Mouse (Mus musculus) heart, postnatal 14 days (tissue): ENCODE measurements at regions not wholly inside any gene's neighbourhood (a gene's known extent, or its start where the extent isn't known, plus 50 kb on each side); places are given as distances from the start of the nearest gene placed in this dataset.

Experiments
- DNase-seq, 2 experiments: peaks; one replicate each; pipeline ENCODE4 v3.0.0; 2021 to 2022
- intact Hi-C: fragments of 180-260 bp; cut with DNase I; formaldehyde crosslinking; loops from one replicate; pipeline ENCODE4 v1.15.1; 2025

- no peak for DNase-seq
- intact Hi-C loops, result no loop called here
These were observed 97.3 kb upstream of the Tmem189 start for GRCm38 (mm10) chr2:167786951-167787350.

GRCm38 (mm10) chr2:167784353-167784752 is 94.7 kb upstream of the Tmem189 start:
- no peak for DNase-seq
- intact Hi-C loops, result loop anchor here (5.0 kb wide), 1 partner anchor 43 kb away; no protein-coding TSS in a partner anchor

GRCm38 (mm10) chr2:167783374-167783773 is 93.8 kb upstream of the Tmem189 start:
- no peak for DNase-seq
- intact Hi-C loops, result loop anchor here (5.0 kb wide), 1 partner anchor 44 kb away; no protein-coding TSS in a partner anchor

- DNase-seq, result no peak
- intact Hi-C loops, result loop anchor here (5.0 kb wide), 1 partner anchor 45 kb away; no protein-coding TSS in a partner anchor
These were observed 92.8 kb upstream of the Tmem189 start for GRCm38 (mm10) chr2:167782231-167782999.

- intact Hi-C loops, result loop anchor here (5.0 kb wide), 1 partner anchor 46 kb away; no protein-coding TSS in a partner anchor
- DNase-seq, result peak; percentile 73 to 78
These were observed 91.9 kb upstream of the Tmem189 start for GRCm38 (mm10) chr2:167781496-167781895.

- DNase-seq, result no peak
- intact Hi-C loops, result loop anchor here (5.0 kb wide), 1 partner anchor 59 kb away; no protein-coding TSS in a partner anchor
These were observed 89.1 kb upstream of the Tmem189 start for GRCm38 (mm10) chr2:167778691-167779090.

GRCm38 (mm10) chr2:167778271-167778670 is 88.6 kb upstream of the Tmem189 start:
- intact Hi-C loops, result loop anchor here (5.0 kb wide), 1 partner anchor 59 kb away; no protein-coding TSS in a partner anchor
- no peak for DNase-seq

- peak; percentile 84 to 87 for DNase-seq
- intact Hi-C loops, result loop anchor here (2.0 to 5.0 kb wide), 2 partner anchors 60 to 89 kb away; partner anchors contain the start of genes Cebpb and Tmem189
These were observed 87.9 kb upstream of the Tmem189 start for GRCm38 (mm10) chr2:167777331-167778085.

- intact Hi-C loops, result loop anchor here (2.0 to 5.0 kb wide), 2 partner anchors 61 to 88 kb away; partner anchors contain the start of genes Cebpb and Tmem189
- DNase-seq, result no peak
These were observed 86.9 kb upstream of the Tmem189 start for GRCm38 (mm10) chr2:167776251-167777168.

- peak in 1 of 2 experiments; percentile 54 for DNase-seq
- intact Hi-C loops, result loop anchor here (5.0 kb wide), 1 partner anchor 62 kb away; no protein-coding TSS in a partner anchor
These were observed 85.7 kb upstream of the Tmem189 start for GRCm38 (mm10) chr2:167775218-167775915.

GRCm38 (mm10) chr2:167774806-167775179 is 85.2 kb upstream of the Tmem189 start:
- intact Hi-C loops, result loop anchor here (5.0 kb wide), 1 partner anchor 63 kb away; no protein-coding TSS in a partner anchor
- DNase-seq, result no peak

- DNase-seq, result no peak
- intact Hi-C loops, result no loop called here
These were observed 84.7 kb upstream of the Tmem189 start for GRCm38 (mm10) chr2:167774166-167774805.

GRCm38 (mm10) chr2:167772834-167773233 is 83.2 kb upstream of the Tmem189 start:
- DNase-seq, result no peak
- intact Hi-C loops, result no loop called here

GRCm38 (mm10) chr2:167767962-167768361 is 78.3 kb upstream of the Tmem189 start:
- intact Hi-C loops, result loop anchor here (5.0 kb wide), 1 partner anchor 124 kb away; no protein-coding TSS in a partner anchor
- DNase-seq, result no peak

GRCm38 (mm10) chr2:167767371-167767770 is 77.7 kb upstream of the Tmem189 start:
- no peak for DNase-seq
- intact Hi-C loops, result loop anchor here (5.0 kb wide), 1 partner anchor 125 kb away; no protein-coding TSS in a partner anchor

- intact Hi-C loops, result loop anchor here (5.0 kb wide), 1 partner anchor 126 kb away; no protein-coding TSS in a partner anchor
- DNase-seq, result no peak
These were observed 76.2 kb upstream of the Tmem189 start for GRCm38 (mm10) chr2:167765811-167766210.

- intact Hi-C loops, result loop anchor here (5.0 kb wide), 1 partner anchor 127 kb away; no protein-coding TSS in a partner anchor
- DNase-seq, result peak; percentile 91 to 93
These were observed 75.6 kb upstream of the Tmem189 start for GRCm38 (mm10) chr2:167765072-167765800.

- intact Hi-C loops, result no loop called here
These were observed 74.3 kb upstream of the Tmem189 start for GRCm38 (mm10) chr2:167763891-167764410.

More at GRCm38 (mm10) chr2:167763891-167764410, 74.3 kb upstream of the Tmem189 start:
- no peak for DNase-seq
